Mouse (Mus musculus) heart, embryonic 12.5 days (tissue): ENCODE results near the gene Rps29. TPM values are rescaled to one million over a fixed set of nuclear protein-coding genes. Genes with fewer than 3 reads are reported as not detected.
"Not testable (repeated sequence)": the region's sequence is repeated elsewhere in the genome, so short reads cannot be mapped to it uniquely, and the experiment has no call there.

ENCODE experiments used
- ATAC-seq: fragments of 200-750 bp; cut with Nextera tagmentation; 2 replicates; pipeline ENCODE4 v1.8.0; 2017; ENCODE audit warnings: moderate TSS enrichment, moderate library complexity; ENCODE audit not compliant: insufficient number of reproducible peaks, low FRiP score
- H3K27ac ChIP-seq: fragments of 300-500 bp; sonication (generic); 2 replicates; pipeline ENCODE4 v1.5.1; 2016; ENCODE audit warnings: mild to moderate bottlenecking, moderate library complexity; ENCODE audit not compliant: poor library complexity, severe bottlenecking
- H3K27me3 ChIP-seq: fragments of 300-500 bp; sonication (generic); replicated peaks from 2 replicates; pipeline ENCODE4 v1.6.1; 2016; ENCODE audit warnings: mild to moderate bottlenecking, moderate library complexity
- H3K36me3 ChIP-seq: fragments of 300-500 bp; sonication (generic); 2 replicates; pipeline ENCODE4 v1.6.1; 2016; ENCODE audit warnings: mild to moderate bottlenecking, moderate library complexity
- H3K4me1 ChIP-seq: fragments of 300-500 bp; sonication (generic); replicated peaks from 2 replicates; pipeline ENCODE4 v1.6.1; 2016; ENCODE audit warnings: mild to moderate bottlenecking
- H3K4me2 ChIP-seq: fragments of 300-500 bp; sonication (generic); 2 replicates; pipeline ENCODE4 v1.6.1; 2016; ENCODE audit warnings: mild to moderate bottlenecking, moderate library complexity
- H3K4me3 ChIP-seq: fragments of 300-500 bp; sonication (generic); 2 replicates; pipeline ENCODE4 v1.5.1; 2016; ENCODE audit warnings: mild to moderate bottlenecking
- H3K9ac ChIP-seq: fragments of 300-500 bp; sonication (generic); 2 replicates; pipeline ENCODE4 v1.6.1; 2016; ENCODE audit warnings: mild to moderate bottlenecking, moderate library complexity
- H3K9me3 ChIP-seq: fragments of 300-500 bp; sonication (generic); replicated peaks from 2 replicates; pipeline ENCODE4 v1.6.1; 2016; ENCODE audit warnings: mild to moderate bottlenecking, moderate library complexity
- WGBS: fragments of 180-500 bp; shearing (Covaris S2); methylation state at CpG from one replicate; pipeline ENCODE4 v1.1.7; 2016; 5-methylcytosine and 5-hydroxymethylcytosine counted together
- polyA plus RNA-seq: library from polyadenylated mRNA; unstranded; fragments of >200 nt; fragmentation: Nextera tagmentation; extraction: Ambion mirVana; gene quantifications from 2 replicates; pipeline ENCODE4 v1.2.1, GENCODE M21; 2016

Gene Rps29
- polyA plus RNA-seq, 1 experiment from 2014 or later = 1,310 TPM

- H3K27me3 ChIP-seq = no peaks in the 10 kb centered on the region
- no peak overlapping the region for H3K4me2 ChIP-seq
- H3K36me3 ChIP-seq = peaks cover 56% of the 10 kb centered on the region
- no peak overlapping the region for H3K4me3 ChIP-seq
- no peak for ATAC-seq
- H3K9me3 ChIP-seq = no peaks in the 10 kb centered on the region
- H3K9ac ChIP-seq = no peak overlapping the region
- H3K27ac ChIP-seq = no peak overlapping the region
- WGBS = 83% methylated on average over 3 of the region's 3 CpGs
- H3K4me1 ChIP-seq = no peaks in the 10 kb centered on the region
These were observed 17.0 kb upstream of the Rps29 start for GRCm38 (mm10) chr12:69175975-69176374.

DNA sequence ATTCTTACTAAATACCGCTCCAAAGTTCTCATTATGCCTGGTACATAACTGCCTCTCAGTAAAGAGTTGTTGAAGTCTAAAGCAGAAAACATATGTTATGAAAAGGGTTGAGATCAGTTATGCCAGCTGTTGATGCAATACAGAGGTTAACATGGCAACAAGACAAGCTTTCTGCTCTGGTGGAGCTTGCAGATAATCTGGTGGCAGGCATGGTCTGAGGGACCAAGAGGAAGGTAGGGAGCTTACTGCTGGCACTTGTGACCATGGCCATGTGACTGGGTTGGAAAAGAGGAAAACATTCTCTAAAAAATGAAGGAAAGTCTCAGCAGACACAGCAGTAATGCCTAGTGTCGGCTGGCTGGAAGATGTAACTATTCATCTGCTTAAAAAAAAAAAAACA is 12.3 kb upstream of the Rps29 start:
- 96% methylated on average over 2 of the region's 2 CpGs for WGBS
- H3K4me1 ChIP-seq = peaks cover 10% of the 10 kb centered on the region
- no peaks in the 10 kb centered on the region for H3K27me3 ChIP-seq
- no peaks in the 10 kb centered on the region for H3K9me3 ChIP-seq
- peaks cover 33% of the 10 kb centered on the region for H3K36me3 ChIP-seq
- H3K4me3 ChIP-seq = no peak overlapping the region
- ATAC-seq = no peak
- no peak overlapping the region for H3K4me2 ChIP-seq
- no peak overlapping the region for H3K27ac ChIP-seq
- H3K9ac ChIP-seq = no peak overlapping the region

- Histone ChIP-seq H3K36me3 (peaks cover 15% of the 10 kb centered on the region), H3K27ac (peak within 1 kb of the TSS; percentile 53), H3K4me3 (peak within 1 kb of the TSS; percentile 93), H3K4me2 (peak within 1 kb of the TSS; percentile 93), H3K9ac (peak within 1 kb of the TSS; percentile 84), H3K9me3 (no peaks in the 10 kb centered on the region), H3K4me1 (peaks cover 10% of the 10 kb centered on the region), H3K27me3 (no peaks in the 10 kb centered on the region)
- WGBS = 0% methylated on average over 40 of the region's 40 CpGs
- ATAC-seq = peak; percentile 91
These were observed 9.6 kb upstream of the Rps29 start, which contains the start of gene Lrr1 for GRCm38 (mm10) chr12:69168461-69169106. Lrr1 (plus strand) TSS chr12:69168814.

DNA sequence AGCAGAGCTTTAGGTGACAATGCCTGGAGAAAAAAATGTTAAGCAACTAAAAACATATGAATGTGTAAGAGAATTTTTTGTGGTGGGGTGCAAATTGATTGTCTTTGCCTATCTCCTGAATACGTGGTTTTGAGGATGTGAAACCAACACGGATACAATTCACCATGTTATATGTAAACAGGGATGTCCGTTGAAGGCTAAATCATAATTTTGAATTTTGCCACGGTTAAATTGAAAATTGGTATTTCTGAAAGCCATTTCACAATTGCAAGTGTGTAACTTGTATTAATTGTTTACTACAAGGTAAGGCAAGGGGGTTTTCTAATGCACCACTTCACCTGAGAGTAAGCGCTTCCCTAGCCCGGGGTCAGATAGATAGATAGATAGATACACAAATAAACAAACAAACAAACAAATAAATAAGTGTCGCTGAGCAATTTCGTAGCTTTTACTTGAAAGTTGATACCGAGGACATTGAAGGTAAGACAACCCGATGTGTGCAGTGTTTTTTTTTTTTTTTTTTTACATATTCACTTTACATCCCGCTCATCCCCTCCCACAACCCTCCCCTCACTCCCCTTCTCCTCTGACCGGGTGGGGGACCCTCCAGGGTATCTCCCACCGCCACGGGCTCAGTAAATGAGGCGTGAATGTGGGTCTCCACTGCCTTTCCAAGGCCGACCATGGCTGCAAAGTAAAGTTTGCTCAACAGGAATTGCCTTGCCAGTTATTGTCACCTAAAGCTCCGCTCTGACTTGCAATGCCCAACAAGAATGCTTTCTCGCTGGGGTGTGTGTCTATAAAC is 8.9 kb upstream of the Rps29 start:
- Histone ChIP-seq H3K27ac (peak overlapping the region; percentile 53), H3K9me3 (no peaks in the 10 kb centered on the region), H3K27me3 (no peaks in the 10 kb centered on the region), H3K9ac (peak overlapping the region; percentile 84), H3K4me1 (peaks cover 10% of the 10 kb centered on the region), H3K36me3 (peaks cover 8% of the 10 kb centered on the region), H3K4me3 (peak overlapping the region; percentile 93), H3K4me2 (peak overlapping the region; percentile 93)
- WGBS = 7% methylated on average over 18 of the region's 18 CpGs
- peak; percentile 48; the same call in 1 of the 2 replicates for ATAC-seq

DNA sequence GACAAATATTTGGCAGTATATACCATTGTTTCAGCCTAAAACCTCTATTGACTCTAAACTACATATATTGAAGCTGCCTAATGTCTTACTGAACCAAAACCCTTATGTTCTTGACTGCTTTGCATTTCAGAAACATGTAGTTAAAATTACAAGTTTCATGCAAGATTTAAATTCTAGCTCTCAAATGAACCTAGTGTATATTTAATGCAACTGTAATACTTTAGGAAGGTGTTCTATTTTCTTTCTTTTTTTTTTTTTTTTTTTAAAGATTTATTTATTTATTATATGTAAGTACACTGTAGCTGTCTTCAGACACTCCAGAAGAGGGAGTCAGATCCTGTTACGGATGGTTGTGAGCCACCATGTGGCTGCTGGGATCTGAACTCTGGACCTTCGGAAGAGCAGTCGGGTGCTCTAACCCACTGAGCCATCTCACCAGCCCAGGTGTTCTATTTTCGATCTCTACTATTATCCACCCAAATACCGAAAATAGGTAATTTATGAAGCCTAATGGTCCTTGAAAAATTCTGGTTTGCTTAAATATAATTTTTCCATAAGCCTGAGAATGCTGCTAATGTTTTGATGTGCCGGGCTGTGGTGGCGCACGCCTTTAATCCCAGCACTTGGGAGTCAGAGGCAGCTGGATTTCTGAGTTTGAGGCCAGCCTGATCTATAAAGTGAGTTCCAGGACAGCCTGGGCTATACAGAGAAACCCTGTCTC is 8.0 kb upstream of the Rps29 start:
- H3K9ac ChIP-seq, H3K4me3 ChIP-seq, H3K9me3 ChIP-seq, ATAC-seq, H3K36me3 ChIP-seq, H3K27ac ChIP-seq, H3K4me2 ChIP-seq, H3K4me1 ChIP-seq, H3K27me3 ChIP-seq: not testable (repeated sequence)
- 66% methylated on average over 8 of the region's 8 CpGs for WGBS

DNA sequence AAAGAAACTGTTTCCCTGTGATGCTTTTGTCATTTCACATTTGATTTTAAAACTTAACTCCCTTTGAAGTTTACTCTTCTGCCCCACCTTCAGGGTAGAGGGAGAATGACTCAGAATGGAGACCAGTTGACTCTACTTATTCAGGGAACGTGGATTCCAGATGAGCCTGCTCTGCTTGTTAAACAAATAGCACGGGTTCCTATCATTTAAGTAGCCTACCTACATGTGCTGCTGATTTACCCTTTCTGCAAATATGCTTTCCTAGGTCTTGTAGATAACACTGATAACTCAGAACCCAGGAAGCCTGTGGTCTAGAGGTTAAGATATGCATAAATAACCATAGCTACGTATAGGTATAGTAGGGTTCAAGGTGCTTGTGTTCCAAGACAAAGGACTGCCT is 5.9 kb upstream of the Rps29 start:
- H3K9me3 ChIP-seq = no peaks in the 10 kb centered on the region
- H3K36me3 ChIP-seq = no peaks in the 10 kb centered on the region
- no peak overlapping the region for H3K9ac ChIP-seq
- H3K4me1 ChIP-seq = peaks cover 9% of the 10 kb centered on the region
- no peaks in the 10 kb centered on the region for H3K27me3 ChIP-seq
- 45% methylated on average over 3 of the region's 3 CpGs for WGBS
- H3K4me3 ChIP-seq = no peak overlapping the region
- H3K4me2 ChIP-seq = no peak overlapping the region
- no peak for ATAC-seq
- no peak overlapping the region for H3K27ac ChIP-seq

DNA sequence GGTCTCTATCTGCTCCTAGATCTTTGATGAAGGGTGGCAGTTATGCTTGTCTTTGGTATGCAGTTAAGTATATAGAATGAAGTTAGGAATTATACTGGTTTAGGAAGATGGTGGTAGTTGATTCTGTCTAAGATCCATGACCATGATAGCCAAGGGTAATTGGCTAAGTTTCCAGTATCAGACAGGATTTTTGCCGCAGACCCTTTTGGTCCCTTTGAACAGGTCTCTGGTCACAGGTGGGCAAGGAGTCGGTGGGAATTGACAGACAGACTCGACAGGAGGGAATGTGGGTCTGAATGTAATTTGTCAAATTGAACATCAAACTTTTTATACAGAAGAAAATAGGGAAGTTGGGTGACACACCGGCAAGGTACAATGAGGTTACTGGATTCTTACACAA is 4.6 kb upstream of the Rps29 start:
- H3K36me3 ChIP-seq, H3K27me3 ChIP-seq, H3K4me1 ChIP-seq, H3K9me3 ChIP-seq, ATAC-seq, H3K4me2 ChIP-seq, H3K27ac ChIP-seq, H3K4me3 ChIP-seq, H3K9ac ChIP-seq: not testable (repeated sequence)
- WGBS = 84% methylated on average over 4 of the region's 4 CpGs

DNA sequence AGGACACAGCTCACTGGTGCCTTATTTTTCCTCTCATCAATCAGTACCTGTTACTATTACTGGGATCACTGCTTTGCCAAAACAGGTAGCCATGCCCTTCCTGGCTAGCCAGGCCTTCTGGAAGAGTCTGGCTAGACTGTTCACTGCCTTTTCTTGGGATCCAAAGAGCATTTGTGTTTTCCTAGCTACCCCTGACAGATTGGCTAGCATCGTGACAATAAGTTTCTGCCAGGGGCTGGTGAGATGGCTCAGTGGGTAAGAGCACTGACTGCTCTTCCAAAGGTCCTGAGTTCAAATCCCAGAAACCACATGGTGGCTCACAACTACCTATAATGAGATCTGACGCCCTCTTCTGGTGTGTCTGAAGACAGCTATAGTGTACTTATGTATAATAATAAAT is 1.7 kb upstream of the Rps29 start:
- WGBS = 72% methylated on average over 2 of the region's 2 CpGs

GRCm38 (mm10) chr12:69159578-69159940 is 573 bp upstream of the Rps29 start:
- ATAC-seq = 0 out of 2 replicates have a peak, but pooled peaks have one; percentile 10
- no peak overlapping the region for H3K27ac ChIP-seq
- no peak overlapping the region for H3K4me2 ChIP-seq
- peaks cover 10% of the 10 kb centered on the region for H3K4me1 ChIP-seq
- H3K9me3 ChIP-seq = no peaks in the 10 kb centered on the region
- H3K9ac ChIP-seq = no peak overlapping the region
- WGBS = 4% methylated on average over 9 of the region's 9 CpGs
- peaks cover 22% of the 10 kb centered on the region for H3K36me3 ChIP-seq
- H3K27me3 ChIP-seq = no peaks in the 10 kb centered on the region
- no peak overlapping the region for H3K4me3 ChIP-seq

More for the DNA sequence above, 1.7 kb upstream of the Rps29 start:
- Histone ChIP-seq H3K36me3 (peaks cover 21% of the 10 kb centered on the region), H3K4me1 (peaks cover 10% of the 10 kb centered on the region)
- not testable (repeated sequence) for H3K9me3 ChIP-seq, H3K9ac ChIP-seq, H3K27me3 ChIP-seq, ATAC-seq, H3K27ac ChIP-seq, H3K4me2 ChIP-seq, H3K4me3 ChIP-seq

- no peaks in the 10 kb centered on the region for H3K27me3 ChIP-seq
- peak overlapping the region; percentile 98 for H3K27ac ChIP-seq
- peaks cover 10% of the 10 kb centered on the region for H3K4me1 ChIP-seq
- H3K4me2 ChIP-seq = peak overlapping the region; percentile 70
- peaks cover 22% of the 10 kb centered on the region for H3K36me3 ChIP-seq
- H3K4me3 ChIP-seq = peak overlapping the region; percentile 96
- H3K9me3 ChIP-seq = no peaks in the 10 kb centered on the region
- H3K9ac ChIP-seq = peak overlapping the region; percentile 99
- no peak for ATAC-seq
- WGBS = under 1% methylated on average over 19 of the region's 19 CpGs
These were observed 621 bp downstream of the Rps29 start for GRCm38 (mm10) chr12:69158366-69158764.

DNA sequence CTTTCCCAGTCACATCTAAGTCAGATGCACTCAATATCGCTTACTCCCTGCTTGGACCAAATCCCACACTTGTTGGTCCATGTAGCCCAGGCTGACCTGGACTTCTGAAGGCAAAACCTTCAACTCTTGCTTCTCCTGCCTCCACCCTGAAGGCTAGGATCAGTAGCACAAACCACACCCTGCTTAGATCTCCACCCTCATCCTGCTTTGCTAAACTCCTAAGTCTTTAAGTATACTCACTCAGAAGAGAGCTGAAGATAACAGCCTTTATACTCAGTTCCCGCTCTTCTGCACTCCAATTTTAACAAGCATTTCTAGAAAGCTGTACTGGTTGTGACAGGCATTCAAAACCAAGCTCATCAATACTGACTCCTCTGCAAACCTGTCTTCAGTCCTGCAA is 1.9 kb downstream of the Rps29 start:
- Histone ChIP-seq H3K9ac (no peak overlapping the region), H3K27ac (no peak overlapping the region), H3K4me1 (peaks cover 10% of the 10 kb centered on the region), H3K4me3 (no peak overlapping the region), H3K36me3 (peaks cover 22% of the 10 kb centered on the region), H3K9me3 (no peaks in the 10 kb centered on the region), H3K27me3 (no peaks in the 10 kb centered on the region), H3K4me2 (peak overlapping the region; percentile 70; the same call in 1 of the 2 replicates)
- 84% methylated on average over 2 of the region's 2 CpGs for WGBS
- ATAC-seq = no peak
